ENCODE assay signal across 11 mouse cellular contexts in the genomic region with DNA sequence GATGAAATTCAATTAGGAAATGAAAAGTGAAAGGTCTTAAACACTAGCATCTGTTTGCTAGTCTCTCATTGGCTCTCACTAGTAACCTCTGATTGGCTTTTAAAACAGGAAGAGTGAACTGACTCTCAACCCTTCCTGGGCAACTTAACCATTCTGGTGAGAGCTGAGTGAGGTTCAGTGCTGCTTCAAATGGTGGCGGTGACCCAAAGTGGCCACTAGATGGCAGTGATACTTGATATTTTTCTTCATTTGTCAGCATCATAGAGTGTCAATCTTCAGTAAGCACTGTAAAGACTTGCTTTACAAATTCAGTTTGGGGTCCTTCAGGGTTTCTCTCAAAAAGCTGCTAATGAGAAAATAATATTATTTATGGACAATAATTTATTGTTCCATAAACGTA.
DNase-seq lines count a peak whose midpoint lies in the region; ATAC-seq and TF ChIP-seq lines count a peak whose summit lies in the region.
"Had no signal": no experiment of that assay in that cellular context is flagged by ENCODE, and none has a peak within 500 bp of the region (broad histone marks: within the 10 kb centered on the region; RNA-seq: fewer than 3 reads in every experiment).

No protein-coding gene starts in this region.

- no peak overlapping the region for H3K4me2 ChIP-seq in hindbrain, embryonic 14.5 days (replicated peaks)
- no peak overlapping the region for H3K4me2 ChIP-seq in hindbrain, embryonic 13.5 days
- H3K4me2 ChIP-seq: stomach, embryonic 15.5 days had no signal

- H3K9me3 ChIP-seq in hindbrain, embryonic 14.5 days (ENCODE audit: control insufficient read depth, low read length), result no peaks in the 10 kb centered on the region
- H3K9me3 ChIP-seq in hindbrain, embryonic 13.5 days, result no peaks in the 10 kb centered on the region
- H3K9me3 ChIP-seq in E14TG2a.4 (ENCODE audit: low read length), result no peaks in the 10 kb centered on the region
- H3K9me3 ChIP-seq: megakaryocyte, embryonic 14.5 days; stomach, embryonic 15.5 days had no signal

- H3K27ac ChIP-seq in hindbrain, embryonic 14.5 days, result no peak overlapping the region
- no peak overlapping the region for H3K27ac ChIP-seq in hindbrain, embryonic 13.5 days
- H3K27ac ChIP-seq: stomach, embryonic 15.5 days had no signal

- peak; percentile 63 for TF ChIP-seq CTCF in E14TG2a.4 (conservative IDR thresholded peaks at IDR 0.05; ENCODE audit: low read length)

- H3K4me3 ChIP-seq in hindbrain, embryonic 14.5 days (replicated peaks; ENCODE audit: low read length), result no peak overlapping the region
- no peak overlapping the region for H3K4me3 ChIP-seq in hindbrain, embryonic 13.5 days
- no peak overlapping the region for H3K4me3 ChIP-seq in E14TG2a.4 (replicated peaks; ENCODE audit: low read length)
- H3K4me3 ChIP-seq: megakaryocyte, embryonic 14.5 days; stomach, embryonic 15.5 days had no signal

- WGBS in hindbrain, embryonic 14.5 days, result 15% methylated on average over 2 of the region's 2 CpGs
- WGBS in hindbrain, embryonic 13.5 days, result 11% methylated on average over 2 of the region's 2 CpGs

- no peak for ATAC-seq in hindbrain, embryonic 14.5 days (ENCODE audit: low FRiP score)
- ATAC-seq in hindbrain, embryonic 13.5 days (ENCODE audit: low FRiP score), result no peak

- H3K27me3 ChIP-seq in hindbrain, embryonic 14.5 days (ENCODE audit: control insufficient read depth, insufficient read depth, low read length), result no peaks in the 10 kb centered on the region
- no peaks in the 10 kb centered on the region for H3K27me3 ChIP-seq in hindbrain, embryonic 13.5 days
- no peaks in the 10 kb centered on the region for H3K27me3 ChIP-seq in E14TG2a.4 (ENCODE audit: insufficient read depth, low read length)
- H3K27me3 ChIP-seq: megakaryocyte, embryonic 14.5 days; stomach, embryonic 15.5 days had no signal

- no peak overlapping the region for H3K9ac ChIP-seq in hindbrain, embryonic 14.5 days
- H3K9ac ChIP-seq in hindbrain, embryonic 13.5 days, result no peak overlapping the region
- H3K9ac ChIP-seq: stomach, embryonic 15.5 days had no signal

- no peaks in the 10 kb centered on the region for H3K4me1 ChIP-seq in hindbrain, embryonic 14.5 days (replicated peaks; ENCODE audit: control insufficient read depth, insufficient read depth, low read length)
- no peaks in the 10 kb centered on the region for H3K4me1 ChIP-seq in hindbrain, embryonic 13.5 days (replicated peaks)
- H3K4me1 ChIP-seq in E14TG2a.4 (replicated peaks; ENCODE audit: low read depth, low read length), result no peaks in the 10 kb centered on the region
- H3K4me1 ChIP-seq: megakaryocyte, embryonic 14.5 days; stomach, embryonic 15.5 days had no signal

- H3K36me3 ChIP-seq in hindbrain, embryonic 14.5 days (replicated peaks; ENCODE audit: control insufficient read depth, insufficient read depth), result no peaks in the 10 kb centered on the region
- no peaks in the 10 kb centered on the region for H3K36me3 ChIP-seq in hindbrain, embryonic 13.5 days
- H3K36me3 ChIP-seq in E14TG2a.4 (ENCODE audit: insufficient read depth, low read length), result no peaks in the 10 kb centered on the region
- H3K36me3 ChIP-seq: stomach, embryonic 15.5 days had no signal

- DNase-seq in hindbrain, embryonic 14.5 days (ENCODE audit: low spot score), result peak; percentile 36
- DNase-seq in ZHBTc4 (ENCODE audit: low read depth, low spot score), result peak; percentile 68
- DNase-seq in induced T-regulatory cell, adult 2 months (ENCODE audit: low read depth), result peak; percentile 23
- no peak for DNase-seq in spleen, postnatal 36 days (ENCODE audit: low spot score in 2 of 2)
- no peak for DNase-seq in cerebellum, adult 11-12 months
- no peak for DNase-seq in layer of hippocampus, postnatal 25 days (ENCODE audit: extremely low spot score in 1 of 2, low spot score in 1 of 2)
- DNase-seq: kidney, postnatal 10 days had no signal

Comparison
In these comparisons a context has a peak if more than half of its experiments do, and no peak if none do; other contexts are left out.
1. DNase-seq: peak in hindbrain, embryonic 14.5 days (single experiment), ZHBTc4 (single experiment) and induced T-regulatory cell, adult 2 months (single experiment); none in spleen, postnatal 36 days (0 of 2), cerebellum, adult 11-12 months (single experiment) and layer of hippocampus, postnatal 25 days (0 of 2).